Mouse (Mus musculus) adrenal gland, postnatal 0 days (tissue): ENCODE data around the gene Ldhd. TPM values are rescaled to one million over a fixed set of nuclear protein-coding genes. Genes with fewer than 3 reads are reported as not detected.

Experiments
- polyA plus RNA-seq: library from polyadenylated mRNA; unstranded; fragments of >200 nt; fragmentation: Nextera tagmentation; extraction: Ambion mirVana; gene quantifications from 2 replicates; pipeline ENCODE4 v1.2.1, GENCODE M21; 2015

Gene Ldhd
- 6.5 and 18.2 TPM in 2 replicates for polyA plus RNA-seq

GRCm38 (mm10) chr8:111630105-111630521 lies at the start of gene Ldhd:
Gene Ldhd, minus strand, starts transcription at chr8:111630374.

GRCm38 (mm10) chr8:111643264-111644141 lies 13.3 kb upstream of the Ldhd start, which contains the start of gene Zfp1:
Gene Zfp1, plus strand, starts transcription at chr8:111643401.

Other genes starting within 250 kb of the Ldhd start
- 0.14 TPM in 1 of 2 replicates, not detected in the other for gene Fa2h, start 236.6 kb downstream of the Ldhd start, polyA plus RNA-seq
- 3.1 and 4.4 TPM in 2 replicates for gene Wdr59, start 108.3 kb downstream of the Ldhd start, polyA plus RNA-seq
- 26.8 and 27.8 TPM in 2 replicates for gene Znrf1, start 94.3 kb downstream of the Ldhd start, polyA plus RNA-seq
- gene Zfp1, start 13.0 kb upstream of the Ldhd start, polyA plus RNA-seq: 13.1 and 15.6 TPM in 2 replicates
- gene Ctrb1, start 60.6 kb upstream of the Ldhd start, polyA plus RNA-seq: 0.30 and 0.58 TPM in 2 replicates
- gene Bcar1, start 113.4 kb upstream of the Ldhd start, polyA plus RNA-seq: 26.1 and 47.7 TPM in 2 replicates
- 182 and 214 TPM in 2 replicates for gene Cfdp1, start 223.9 kb upstream of the Ldhd start, polyA plus RNA-seq
- gene Tmem170, start 246.4 kb upstream of the Ldhd start, polyA plus RNA-seq: 3.3 and 4.4 TPM in 2 replicates